Mouse (Mus musculus) MEL (cell line): ENCODE measurements around the gene Espnl. TPM values are rescaled to one million over a fixed set of nuclear protein-coding genes. Genes with fewer than 3 reads are reported as not detected.

Source experiments
- DNase-seq: peaks from one replicate; pipeline ENCODE4 v3.0.0; 2011; ENCODE audit warnings: low read depth, low spot score
- H3K27ac ChIP-seq: 2 replicates; pipeline ENCODE4 v1.5.1; 2012; ENCODE audit warnings: low read depth, mild to moderate bottlenecking, control low read depth, low read length, moderate library complexity; ENCODE audit not compliant: control insufficient read depth
- H3K27me3 ChIP-seq, 2 experiments: fragments of 150-350 bp in 1 of 2; sonication (generic) in 1 of 2; 2 replicates each; pipeline ENCODE4 v1.6.1; 2012; ENCODE audit warnings: low read length in 2 of 2, mild to moderate bottlenecking in 2 of 2, improper control_type of control experiment in 1 of 2, moderate library complexity in 1 of 2; ENCODE audit not compliant: insufficient read depth in 2 of 2, control insufficient read depth in 1 of 2
- H3K36me3 ChIP-seq, 2 experiments: 2 replicates each; pipeline ENCODE4 v1.6.1; 2012 to 2014; ENCODE audit warnings: low read length in 2 of 2, improper control_type of control experiment in 1 of 2, inconsistent platforms in 1 of 2, mild to moderate bottlenecking in 1 of 2; ENCODE audit not compliant: insufficient read depth in 2 of 2, control insufficient read depth in 1 of 2
- H3K4me1 ChIP-seq, 2 experiments: fragments of 150-350 bp in 1 of 2; sonication (generic) in 1 of 2; 2 replicates each; pipeline ENCODE4 v1.6.1; 2012; ENCODE audit warnings: low read length in 2 of 2, improper control_type of control experiment in 1 of 2, mild to moderate bottlenecking in 1 of 2; ENCODE audit not compliant: insufficient read depth in 2 of 2, control insufficient read depth in 1 of 2
- H3K4me3 ChIP-seq, 2 experiments: fragments of 150-350 bp in 1 of 2; sonication (generic) in 1 of 2; 2 replicates each; pipeline ENCODE4 v1.5.1; 2012; ENCODE audit warnings: low read depth in 2 of 2, low read length in 2 of 2, mild to moderate bottlenecking in 2 of 2, moderate library complexity in 2 of 2, control low read depth in 1 of 2, improper control_type of control experiment in 1 of 2; ENCODE audit not compliant: control insufficient read depth in 1 of 2, insufficient read depth in 1 of 2
- H3K79me2 ChIP-seq: 2 replicates; pipeline ENCODE4 v1.6.1; 2012; ENCODE audit warnings: mild to moderate bottlenecking, low read length, moderate library complexity; ENCODE audit not compliant: control insufficient read depth, poor library complexity, insufficient read depth
- H3K9ac ChIP-seq: 2 replicates; pipeline ENCODE4 v1.6.1; 2012; ENCODE audit warnings: low read depth, mild to moderate bottlenecking, control low read depth, low read length, moderate library complexity; ENCODE audit not compliant: control insufficient read depth, poor library complexity, severe bottlenecking
- H3K9me3 ChIP-seq: fragments of 150-350 bp; sonication (generic); replicated peaks from 2 replicates; pipeline ENCODE4 v1.6.1; 2012; ENCODE audit warnings: mild to moderate bottlenecking, low read length, improper control_type of control experiment, moderate library complexity; ENCODE audit not compliant: insufficient read depth
- BHLHE40 ChIP-seq: IDR thresholded peaks from 2 replicates; pipeline ENCODE4 v1.6.1; 2012; ENCODE audit warnings: low read depth, mild to moderate bottlenecking, inconsistent platforms, low read length, improper control_type of control experiment, borderline replicate concordance
- CHD1 ChIP-seq: IDR thresholded peaks from 2 replicates; pipeline ENCODE4 v1.6.1; 2012; ENCODE audit warnings: low read depth, mild to moderate bottlenecking, inconsistent platforms, low read length, improper control_type of control experiment
- CHD2 ChIP-seq: IDR thresholded peaks from 2 replicates; pipeline ENCODE4 v1.6.1; 2011; ENCODE audit warnings: low read length, improper control_type of control experiment
- CTCF ChIP-seq, 3 experiments: IDR thresholded peaks in 2 of 3; conservative IDR thresholded peaks in 1 of 3; 2 replicates each; pipeline ENCODE4 v1.5.1; 2011 to 2012; ENCODE audit warnings: low read length in 3 of 3, low read depth in 2 of 3, mild to moderate bottlenecking in 2 of 3, improper control_type of control experiment in 1 of 3, inconsistent platforms in 1 of 3, mixed read lengths in 1 of 3, moderate library complexity in 1 of 3; ENCODE audit not compliant: control insufficient read depth in 1 of 3, insufficient read depth in 1 of 3, poor library complexity in 1 of 3, severe bottlenecking in 1 of 3
- ELF1 ChIP-seq: IDR thresholded peaks from 2 replicates; pipeline ENCODE4 v1.6.1; 2014; ENCODE audit warnings: low read depth, mild to moderate bottlenecking, inconsistent platforms, low read length, improper control_type of control experiment, moderate library complexity
- HCFC1 ChIP-seq: IDR thresholded peaks from 2 replicates; pipeline ENCODE4 v1.6.1; 2012; ENCODE audit warnings: low read depth, mild to moderate bottlenecking, inconsistent platforms, low read length, improper control_type of control experiment, moderate library complexity
- JUND ChIP-seq: IDR thresholded peaks from 2 replicates; pipeline ENCODE4 v1.6.1; 2011; ENCODE audit warnings: low read depth, mild to moderate bottlenecking, improper control_type of control experiment, low read length
- KAT2A ChIP-seq: conservative IDR thresholded peaks from 2 replicates; pipeline ENCODE4 v1.6.1; 2012; ENCODE audit warnings: low read depth, low read length, improper control_type of control experiment, inconsistent platforms
- MAFK ChIP-seq: IDR thresholded peaks from 2 replicates; pipeline ENCODE4 v1.6.1; 2011; ENCODE audit warnings: low read depth, mild to moderate bottlenecking, low read length, improper control_type of control experiment, borderline replicate concordance
- MXI1 ChIP-seq: IDR thresholded peaks from 2 replicates; pipeline ENCODE4 v1.6.1; 2011; ENCODE audit warnings: mild to moderate bottlenecking, low read depth, low read length, improper control_type of control experiment
- NELFE ChIP-seq: IDR thresholded peaks from 2 replicates; pipeline ENCODE4 v1.6.1; 2011; ENCODE audit warnings: low read depth, low read length, improper control_type of control experiment
- NRF1 ChIP-seq: IDR thresholded peaks from 2 replicates; pipeline ENCODE4 v1.6.1; 2014; ENCODE audit warnings: low read depth, mild to moderate bottlenecking, inconsistent platforms, low read length, improper control_type of control experiment, moderate library complexity; ENCODE audit not compliant: poor library complexity, insufficient read depth, severe bottlenecking
- POLR2AphosphoS2 ChIP-seq: IDR thresholded peaks from 2 replicates; pipeline ENCODE4 v1.6.1; 2011; ENCODE audit warnings: low read length, improper control_type of control experiment
- POLR2AphosphoS5 ChIP-seq: IDR thresholded peaks from 2 replicates; pipeline ENCODE4 v1.6.1; 2012; ENCODE audit warnings: low read depth, borderline replicate concordance, mild to moderate bottlenecking, inconsistent platforms, low read length, moderate library complexity, mixed read lengths
- RAD21 ChIP-seq: IDR thresholded peaks from 2 replicates; pipeline ENCODE4 v1.6.1; 2011; ENCODE audit warnings: mild to moderate bottlenecking, low read depth, low read length, improper control_type of control experiment
- RCOR1 ChIP-seq: IDR thresholded peaks from 2 replicates; pipeline ENCODE4 v1.6.1; 2012; ENCODE audit warnings: low read depth, mild to moderate bottlenecking, inconsistent platforms, low read length, improper control_type of control experiment
- SIN3A ChIP-seq: IDR thresholded peaks from 2 replicates; pipeline ENCODE4 v1.6.1; 2012; ENCODE audit warnings: low read length, improper control_type of control experiment, inconsistent platforms
- TAL1 ChIP-seq: IDR thresholded peaks from 2 replicates; pipeline ENCODE4 v1.6.1; 2012; ENCODE audit warnings: mild to moderate bottlenecking, inconsistent platforms, low read length, moderate library complexity, mixed read lengths
- TBP ChIP-seq: IDR thresholded peaks from 2 replicates; pipeline ENCODE4 v1.8.0; 2011; ENCODE audit warnings: low read depth, low read length, improper control_type of control experiment
- TCF12 ChIP-seq: IDR thresholded peaks from 2 replicates; pipeline ENCODE4 v1.6.1; 2014; ENCODE audit warnings: low read depth, mild to moderate bottlenecking, inconsistent platforms, low read length, improper control_type of control experiment, moderate library complexity
- UBTF ChIP-seq: IDR thresholded peaks from 2 replicates; pipeline ENCODE4 v1.6.1; 2012; ENCODE audit warnings: low read depth, mild to moderate bottlenecking, inconsistent platforms, low read length, improper control_type of control experiment, moderate library complexity, borderline replicate concordance; ENCODE audit not compliant: insufficient read depth
- USF1 ChIP-seq: IDR thresholded peaks from 2 replicates; pipeline ENCODE4 v1.6.1; 2014; ENCODE audit warnings: low read depth, mild to moderate bottlenecking, inconsistent platforms, low read length, improper control_type of control experiment, moderate library complexity
- USF2 ChIP-seq, 2 experiments: IDR thresholded peaks; 2 replicates each; pipeline ENCODE4 v1.6.1; 2011 to 2012; ENCODE audit warnings: improper control_type of control experiment in 2 of 2, low read length in 2 of 2, borderline replicate concordance in 1 of 2, inconsistent platforms in 1 of 2, low read depth in 1 of 2, mild to moderate bottlenecking in 1 of 2; ENCODE audit not compliant: insufficient read depth in 1 of 2
- ZC3H11A ChIP-seq: IDR thresholded peaks from 2 replicates; pipeline ENCODE4 v1.6.1; 2012; ENCODE audit warnings: low read depth, mild to moderate bottlenecking, inconsistent platforms, low read length, improper control_type of control experiment
- ZKSCAN1 ChIP-seq: IDR thresholded peaks from 2 replicates; pipeline ENCODE4 v1.6.1; 2012; ENCODE audit warnings: low read depth, mild to moderate bottlenecking, inconsistent platforms, low read length, improper control_type of control experiment, moderate library complexity
- ZNF384 ChIP-seq: IDR thresholded peaks from 2 replicates; pipeline ENCODE4 v1.6.1; 2012; ENCODE audit warnings: low read depth, mild to moderate bottlenecking, inconsistent platforms, low read length, improper control_type of control experiment
- polyA plus RNA-seq, 2 experiments: library from polyadenylated mRNA; stranded (reverse) in 1 of 2; unstranded in 1 of 2; fragments of >175 nt in 1 of 2; fragments of >200 nt in 1 of 2; gene quantifications; 2 replicates each; pipeline versions ENCODE4 v1.2.1 to v1.2.4; 2012; ENCODE audit warnings: low replicate concordance in 2 of 2, low read depth in 1 of 2; ENCODE audit not compliant: insufficient read length in 2 of 2, insufficient read depth in 1 of 2, missing spikeins in 1 of 2
- total RNA-seq: library from RNA; depleted of rRNA; stranded (reverse); fragments of 300-350 nt; gene quantifications from 2 replicates; pipeline ENCODE4 v1.2.3, GENCODE M21; 2012

Espnl gene
- total and polyA plus RNA-seq, 3 experiments, result 2.0 to 2.1 TPM; not detected in 1

DNA sequence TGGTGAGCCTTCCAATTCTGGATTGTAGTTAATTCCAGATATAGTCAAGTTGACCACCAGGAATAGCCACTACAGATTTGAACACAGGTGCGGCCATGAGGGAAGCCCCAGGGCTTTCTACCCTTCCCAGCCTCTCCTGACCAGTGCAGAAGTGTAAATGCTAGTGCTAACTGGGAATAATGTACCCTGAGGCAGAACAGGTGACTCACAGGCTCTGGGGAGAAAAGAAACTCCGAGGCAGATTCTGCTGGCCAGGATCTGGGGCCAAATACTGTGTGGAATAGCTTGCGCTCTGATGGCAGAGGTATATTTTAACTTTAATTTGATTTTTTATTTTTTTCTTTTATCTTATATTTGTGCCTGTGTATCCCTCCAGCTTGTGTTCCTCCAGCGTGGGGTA is 17.3 kb upstream of the Espnl start:
- Histone ChIP-seq H3K36me3 (peaks cover 3 to 7% of the 10 kb centered on the region in 2 experiments), H3K9me3 (no peaks in the 10 kb centered on the region), H3K9ac (no peak overlapping the region), H3K79me2 (peaks cover 1% of the 10 kb centered on the region; the same call in 1 of the 2 replicates), H3K4me1 (peaks cover under 1 to 3% of the 10 kb centered on the region in 2 experiments; a peak in 3 of 4 replicates), H3K27ac (no peak overlapping the region), H3K4me3 (no peak overlapping the region), H3K27me3 (no peaks in the 10 kb centered on the region)
- no peak for DNase-seq
- no peak for TF ChIP-seq JUND
- TF ChIP-seq CHD1, result no peak
- no peak for TF ChIP-seq ZC3H11A
- TF ChIP-seq POLR2AphosphoS2, result no peak
- TF ChIP-seq KAT2A, result no peak
- TF ChIP-seq SIN3A, result no peak
- TF ChIP-seq ZNF384, result no peak
- TF ChIP-seq TAL1, result no peak
- no peak for TF ChIP-seq CHD2
- no peak for TF ChIP-seq RAD21
- no peak for TF ChIP-seq NELFE
- TF ChIP-seq TBP, result no peak

- Histone ChIP-seq H3K4me1 (no peaks in the 10 kb centered on the region), H3K9ac (no peak overlapping the region), H3K36me3 (peaks cover 0 to 15% of the 10 kb centered on the region in 2 experiments; a peak in 2 of 4 replicates), H3K4me3 (no peak overlapping the region), H3K79me2 (no peaks in the 10 kb centered on the region), H3K27ac (no peak overlapping the region), H3K9me3 (no peaks in the 10 kb centered on the region), H3K27me3 (no peaks in the 10 kb centered on the region)
- TF ChIP-seq POLR2AphosphoS5, result no peak
- no peak for TF ChIP-seq ZKSCAN1
- TF ChIP-seq UBTF, result no peak
- TF ChIP-seq TCF12, result no peak
- TF ChIP-seq MXI1, result no peak
- no peak for TF ChIP-seq KAT2A
- TF ChIP-seq MAFK, result no peak
- TF ChIP-seq USF2 (IDR thresholded peaks at IDR 0.05; ENCODE audit: borderline replicate concordance in 1 of 2, insufficient read depth in 1 of 2, low read depth in 1 of 2, low read length in 2 of 2), result no peak
- no peak for TF ChIP-seq USF1
- no peak for TF ChIP-seq ELF1
- no peak for TF ChIP-seq RCOR1
- no peak for TF ChIP-seq BHLHE40
- no peak for TF ChIP-seq CHD1
- TF ChIP-seq NRF1, result no peak
- no peak for TF ChIP-seq SIN3A
- TF ChIP-seq HCFC1, result no peak
- no peak for TF ChIP-seq TAL1
- TF ChIP-seq CTCF (IDR thresholded peaks at IDR 0.05 in 2 of 3, conservative IDR thresholded peaks at IDR 0.05 in 1 of 3; ENCODE audit: control insufficient read depth in 1 of 3, insufficient read depth in 1 of 3, low read depth in 2 of 3, low read length in 3 of 3, poor library complexity in 1 of 3, severe bottlenecking in 1 of 3), result no peak
- TF ChIP-seq JUND, result no peak
- no peak for DNase-seq
Observed at GRCm38 (mm10) chr1:91309366-91310085, 12.3 kb upstream of the Espnl start.
